Mouse (Mus musculus): Measurements from ENCODE around the gene Fryl.

Gene Fryl

DNA sequence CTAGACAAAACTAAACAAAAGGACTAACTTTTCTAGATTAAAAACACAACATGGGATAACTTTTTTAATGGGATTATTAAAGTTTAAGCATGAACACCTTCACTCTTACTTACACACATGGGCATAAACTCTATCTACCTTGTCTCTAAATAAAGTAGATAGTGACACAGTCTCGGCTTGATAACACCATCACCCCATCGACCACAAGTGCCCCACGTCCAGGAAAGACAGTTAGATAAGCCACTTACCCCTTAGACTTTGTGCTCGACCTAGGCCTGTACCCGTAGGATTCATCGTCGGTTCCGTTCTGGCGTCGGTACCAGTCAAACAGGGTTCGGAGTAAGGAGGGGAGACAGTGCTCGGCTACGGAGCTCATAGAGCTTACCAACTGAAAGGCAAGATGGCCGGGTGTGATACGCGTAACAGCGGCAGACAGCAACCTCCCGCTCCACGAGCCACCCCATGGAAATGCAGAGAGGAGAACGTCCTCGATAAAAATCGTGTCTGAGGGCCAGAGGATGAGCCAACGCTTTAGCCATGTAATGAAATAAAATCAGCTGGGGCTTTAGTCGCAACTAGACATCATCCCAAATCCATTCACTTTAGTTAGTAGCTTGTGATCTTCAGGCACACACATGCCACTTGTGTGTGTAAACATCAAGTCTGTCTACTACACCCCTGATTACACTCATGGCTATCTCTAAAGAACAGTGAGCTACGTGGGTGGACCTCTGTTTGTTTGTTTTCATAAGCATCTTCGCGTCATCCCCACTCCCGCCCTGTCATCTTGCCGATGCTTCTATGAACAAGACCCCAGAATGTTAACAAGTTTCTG, 123.2 kb downstream of the Fryl start:
- no peak for ATAC-seq (ENCODE audit: insufficient number of reproducible peaks, low FRiP score, low TSS enrichment)

DNA sequence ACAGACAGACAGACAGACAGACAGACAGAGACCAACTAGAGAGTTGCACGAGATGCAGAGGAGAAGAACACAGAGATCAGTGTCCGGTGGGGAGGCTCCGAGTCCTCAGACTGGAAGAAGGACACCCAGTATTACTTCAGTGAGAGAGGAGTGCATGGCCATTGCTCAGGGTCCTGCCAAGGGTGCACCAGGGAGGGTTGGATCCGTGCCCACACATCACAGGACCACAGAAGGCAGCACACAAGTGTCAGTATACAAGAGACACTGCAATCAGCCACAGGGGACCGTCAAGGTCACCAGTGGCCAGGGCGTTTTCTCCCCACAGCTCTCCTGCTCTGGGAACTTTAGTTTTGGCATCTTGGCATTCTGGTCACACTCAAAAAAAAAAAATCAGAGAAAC, 125.4 kb downstream of the Fryl start:
- no peak for ATAC-seq (ENCODE audit: insufficient number of reproducible peaks, low FRiP score, low TSS enrichment)

DNA sequence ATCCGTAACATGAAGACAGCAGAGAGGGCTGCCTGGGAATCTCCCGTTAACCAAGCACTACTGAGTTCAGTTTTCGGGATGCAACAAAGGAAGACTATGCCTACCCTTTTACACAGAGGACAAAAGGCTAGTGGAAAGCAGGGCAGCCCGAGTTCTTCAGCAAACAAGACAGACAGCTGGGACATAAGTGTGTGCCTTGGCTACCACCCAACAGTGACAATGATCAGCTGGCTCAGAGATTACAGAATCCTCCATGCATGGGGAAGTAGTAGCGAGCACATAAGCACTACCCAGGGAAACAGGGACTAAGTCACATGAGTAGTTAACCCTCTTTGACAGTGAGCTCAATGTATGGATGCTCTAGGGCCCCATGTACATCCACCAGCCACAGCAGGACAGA, 126.5 kb downstream of the Fryl start:
- no peak for ATAC-seq (ENCODE audit: insufficient number of reproducible peaks, low FRiP score, low TSS enrichment)

DNA sequence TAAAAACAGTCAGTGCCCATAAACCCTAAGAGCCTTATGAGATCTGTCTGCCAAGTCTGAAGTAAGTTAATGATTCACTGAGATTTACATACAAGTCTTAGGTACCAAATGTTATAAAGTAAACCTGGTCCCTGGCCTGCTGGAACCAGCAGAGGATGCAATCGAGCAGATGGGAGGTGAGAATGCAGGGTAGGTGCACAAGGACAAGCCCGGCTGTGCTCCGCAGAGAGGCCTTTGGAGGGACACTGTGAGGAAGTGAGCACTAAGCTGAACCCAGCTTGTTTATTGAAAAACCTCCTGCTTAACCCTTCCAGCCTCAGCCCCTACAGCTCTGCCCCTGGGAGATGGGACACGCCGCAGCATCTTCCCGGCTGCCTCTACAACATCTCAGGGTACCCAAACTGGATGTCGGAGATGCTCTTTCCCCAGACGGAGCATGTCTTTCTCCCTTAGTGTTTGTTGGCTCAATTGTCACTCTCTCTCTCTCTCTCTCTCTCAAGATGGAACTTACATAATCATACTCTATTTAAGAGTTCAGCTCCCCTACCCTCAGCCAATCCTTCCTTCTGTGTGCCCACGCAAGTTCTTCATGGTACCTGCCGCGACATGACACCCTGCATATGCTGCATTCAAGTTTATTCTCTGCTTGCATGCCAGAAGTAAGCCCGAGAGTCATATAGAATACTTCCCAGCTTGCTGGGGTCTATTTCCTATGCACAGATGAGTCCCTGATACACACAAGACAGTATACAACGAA, 136.3 kb downstream of the Fryl start:
- no peak for ATAC-seq (ENCODE audit: insufficient number of reproducible peaks, low FRiP score, low TSS enrichment)

DNA sequence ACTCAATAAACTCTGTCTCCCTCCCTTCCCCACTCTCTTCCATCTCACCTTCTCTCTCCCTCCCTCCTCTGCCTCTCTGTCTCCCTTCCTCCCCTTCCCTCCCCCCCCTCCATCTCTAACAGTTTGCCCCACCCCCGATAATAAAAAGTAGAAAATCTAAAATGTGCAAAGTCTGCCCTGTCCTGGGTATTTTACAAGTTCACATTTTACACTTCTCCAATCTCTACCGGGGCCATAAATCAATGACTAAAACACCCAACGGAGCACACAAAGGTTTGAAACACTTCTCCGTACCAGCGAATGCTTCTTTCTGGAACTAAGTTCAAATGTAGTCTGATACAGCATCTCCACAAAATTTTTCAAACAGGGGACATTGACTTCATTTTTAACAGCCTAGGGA, 136.9 kb downstream of the Fryl start:
- no peak for ATAC-seq (ENCODE audit: insufficient number of reproducible peaks, low FRiP score, low TSS enrichment)

DNA sequence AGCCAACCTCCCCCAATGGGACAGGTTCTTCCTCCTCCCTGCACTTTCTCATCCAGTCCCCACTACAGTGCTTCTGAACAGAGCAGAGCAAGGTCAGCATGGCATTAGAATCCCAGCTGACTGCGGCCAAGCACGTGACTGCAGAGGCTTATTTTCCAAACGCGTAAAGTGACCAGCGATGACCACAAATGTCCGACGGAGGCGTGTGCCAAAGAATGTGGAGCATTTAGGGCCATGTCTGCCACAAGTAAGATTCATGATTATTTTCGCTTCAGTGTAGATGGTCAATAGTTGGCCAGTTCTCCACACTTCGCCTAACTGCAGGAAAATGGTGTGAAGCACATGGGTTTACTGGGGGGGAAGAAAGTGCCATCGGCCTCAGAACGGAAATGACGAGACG, 137.6 kb downstream of the Fryl start:
- ATAC-seq (ENCODE audit: insufficient number of reproducible peaks, low FRiP score, low TSS enrichment) = no peak

DNA sequence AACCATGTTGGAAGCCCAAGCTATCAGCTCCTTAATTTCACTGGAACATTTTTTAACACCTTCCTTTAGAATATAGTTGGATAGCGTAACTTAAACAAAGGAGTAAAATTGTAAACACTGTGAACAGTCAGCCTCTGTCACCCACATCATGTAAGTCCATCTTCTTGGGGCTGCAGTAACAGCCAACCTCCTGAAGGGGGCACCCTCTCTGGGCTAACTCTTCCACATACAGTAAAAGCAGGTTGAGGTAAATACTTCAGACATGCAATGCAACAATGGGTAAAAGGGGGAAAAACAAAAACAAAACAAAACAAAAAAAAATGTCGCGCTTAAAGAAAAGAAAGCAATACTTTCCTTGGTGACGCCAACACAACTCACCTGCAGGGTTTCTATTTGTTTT, 141.5 kb downstream of the Fryl start:
- no peak for ATAC-seq (ENCODE audit: insufficient number of reproducible peaks, low FRiP score, low TSS enrichment)

DNA sequence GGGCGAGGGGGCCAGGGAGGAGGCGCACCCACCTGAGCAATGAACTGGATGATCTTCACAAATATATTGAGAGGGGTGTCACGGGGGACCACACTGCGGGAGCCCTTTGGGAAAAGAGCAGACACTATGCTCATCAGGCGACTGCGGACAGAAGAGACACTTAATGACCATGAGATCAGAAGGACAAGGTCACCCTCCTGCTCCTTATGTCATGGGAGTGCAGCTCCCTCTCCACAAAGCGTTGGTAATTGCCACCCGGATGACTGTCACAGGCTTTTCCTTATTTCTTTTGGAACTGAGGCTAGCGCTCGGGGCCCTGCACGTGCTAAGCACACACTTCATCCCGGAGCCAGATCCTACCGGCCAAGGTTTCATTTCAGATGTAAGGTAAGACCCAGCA, 144.1 kb downstream of the Fryl start:
- no peak for ATAC-seq (ENCODE audit: insufficient number of reproducible peaks, low FRiP score, low TSS enrichment)

DNA sequence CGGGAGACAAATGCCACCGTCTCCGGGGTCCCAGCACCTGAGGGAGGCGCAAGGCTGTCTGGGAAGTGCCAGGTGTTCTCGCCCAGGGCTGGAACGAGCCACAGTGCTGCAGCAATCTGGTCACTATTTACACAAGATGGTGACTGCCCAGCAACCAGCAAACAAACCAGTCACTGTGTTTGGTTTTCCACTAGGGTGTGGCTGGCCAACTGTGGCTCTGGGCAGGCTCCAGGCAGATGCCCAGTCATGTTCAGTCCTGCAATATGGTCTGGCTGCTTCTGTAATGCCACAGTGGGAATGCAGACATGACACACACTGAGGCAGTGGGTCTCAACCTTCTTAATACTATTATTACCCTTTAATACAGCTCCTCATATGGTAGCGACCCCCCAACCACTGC, 152.8 kb downstream of the Fryl start:
- ATAC-seq (ENCODE audit: insufficient number of reproducible peaks, low FRiP score, low TSS enrichment) = no peak

DNA sequence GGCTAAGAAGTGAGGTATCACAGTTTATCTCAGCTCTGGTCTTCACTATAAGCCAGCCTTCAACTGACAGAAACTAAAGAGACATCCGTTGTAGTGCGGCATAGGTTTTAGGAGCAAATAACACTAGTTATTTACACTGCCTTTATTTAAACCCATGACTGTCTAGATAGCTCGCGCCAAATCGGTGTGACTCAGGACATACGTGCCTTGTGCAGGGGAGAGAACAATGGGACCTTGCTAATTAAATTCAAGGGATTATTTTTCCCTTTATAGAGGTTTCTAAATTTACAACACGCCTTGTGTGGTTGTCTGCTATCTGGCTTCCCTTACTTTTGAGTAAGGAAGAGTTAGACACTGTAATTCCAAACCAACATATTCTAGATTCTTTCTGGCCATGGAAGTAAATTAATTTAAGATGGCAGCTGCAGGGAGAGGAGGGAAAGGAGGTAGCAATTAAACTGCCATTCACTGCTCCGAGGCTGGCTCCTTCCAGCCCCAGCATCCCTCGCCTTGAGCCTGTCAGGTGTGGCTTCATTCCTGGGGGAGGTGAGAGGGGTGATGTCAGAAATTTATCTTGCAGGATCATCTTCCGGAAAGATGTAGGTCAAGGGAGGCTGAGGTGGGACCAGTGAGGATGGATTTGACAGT, 154.0 kb downstream of the Fryl start:
- no peak for ATAC-seq (ENCODE audit: insufficient number of reproducible peaks, low FRiP score, low TSS enrichment)

DNA sequence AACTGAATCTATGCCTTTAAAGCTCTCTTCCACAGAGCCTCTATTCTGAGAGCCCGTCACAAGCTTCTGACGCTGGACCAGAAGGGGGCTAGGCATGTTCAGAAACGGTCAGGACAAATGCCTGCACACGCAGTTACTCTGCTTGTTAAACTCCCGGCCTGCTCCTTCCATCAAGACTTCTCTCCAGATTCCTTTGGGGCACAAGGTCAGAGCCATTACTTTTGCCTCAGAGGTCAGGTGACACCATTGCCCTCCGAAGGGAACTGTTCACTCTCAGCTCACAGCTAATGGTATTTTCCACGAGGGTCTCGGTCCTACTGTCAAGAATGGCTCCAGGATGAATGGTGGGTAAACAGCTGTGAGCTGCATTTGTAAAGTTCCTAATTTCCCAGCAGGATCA, 164.2 kb downstream of the Fryl start:
- no peak for ATAC-seq (ENCODE audit: insufficient number of reproducible peaks, low FRiP score, low TSS enrichment)

DNA sequence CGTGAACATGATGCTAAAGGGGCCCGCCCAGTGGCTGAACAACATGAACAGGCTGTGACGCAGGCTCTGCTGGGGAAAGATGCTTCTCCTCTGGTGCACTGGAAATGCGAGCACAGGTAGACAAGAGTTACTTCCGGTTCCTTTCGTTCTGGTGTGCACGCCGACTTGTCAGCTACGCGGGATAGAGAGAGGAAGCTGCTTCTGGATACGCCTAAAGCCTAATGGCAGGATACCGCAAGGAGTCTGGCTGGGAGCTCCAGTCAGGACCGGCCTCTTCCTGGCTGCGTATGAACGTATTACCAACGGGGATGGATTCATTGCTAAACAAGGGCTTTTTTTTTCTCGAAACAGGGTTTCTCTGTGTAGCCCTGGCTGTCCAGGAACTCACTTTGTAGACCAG, 167.3 kb downstream of the Fryl start:
- no peak for ATAC-seq (ENCODE audit: insufficient number of reproducible peaks, low FRiP score, low TSS enrichment)

DNA sequence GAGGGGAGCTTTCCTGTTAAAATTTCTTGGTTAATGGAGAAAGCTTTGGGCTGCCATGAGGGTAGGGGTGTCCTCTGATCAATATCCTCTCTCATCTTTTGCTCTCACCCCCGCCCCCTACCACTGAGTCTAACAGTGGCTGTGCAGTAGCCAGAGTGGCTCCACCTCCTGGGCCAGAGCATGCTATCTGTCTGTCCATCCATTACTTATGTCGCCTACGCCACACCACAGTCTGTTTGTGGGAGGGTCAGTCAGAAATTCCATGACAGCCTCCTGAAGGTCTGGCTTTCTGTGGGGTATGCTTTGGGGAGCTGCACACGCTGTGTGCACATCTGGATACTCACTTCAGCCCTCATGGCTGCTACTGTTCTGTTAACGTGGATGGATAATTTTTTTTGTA, 174.9 kb downstream of the Fryl start:
- no peak for ATAC-seq (ENCODE audit: insufficient number of reproducible peaks, low FRiP score, low TSS enrichment)

DNA sequence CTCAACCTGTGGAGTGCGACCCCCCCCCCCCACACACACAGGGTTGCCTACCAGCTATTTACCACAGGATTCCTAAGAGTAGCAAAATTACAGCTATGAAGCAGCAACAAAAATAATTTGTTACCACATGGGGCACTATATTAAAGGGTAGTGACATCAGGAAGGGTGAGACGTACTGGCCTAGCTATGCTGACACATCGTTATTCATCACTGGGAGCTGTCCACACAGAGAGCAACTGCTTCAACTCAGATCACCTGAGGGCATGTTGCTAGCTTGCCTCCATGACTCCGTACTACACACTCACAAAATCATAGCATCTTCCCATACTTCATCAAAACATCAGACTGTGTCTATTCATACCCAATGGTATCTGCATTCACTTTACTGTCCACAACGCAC, 176.6 kb downstream of the Fryl start:
- ATAC-seq (ENCODE audit: insufficient number of reproducible peaks, low FRiP score, low TSS enrichment) = no peak

DNA sequence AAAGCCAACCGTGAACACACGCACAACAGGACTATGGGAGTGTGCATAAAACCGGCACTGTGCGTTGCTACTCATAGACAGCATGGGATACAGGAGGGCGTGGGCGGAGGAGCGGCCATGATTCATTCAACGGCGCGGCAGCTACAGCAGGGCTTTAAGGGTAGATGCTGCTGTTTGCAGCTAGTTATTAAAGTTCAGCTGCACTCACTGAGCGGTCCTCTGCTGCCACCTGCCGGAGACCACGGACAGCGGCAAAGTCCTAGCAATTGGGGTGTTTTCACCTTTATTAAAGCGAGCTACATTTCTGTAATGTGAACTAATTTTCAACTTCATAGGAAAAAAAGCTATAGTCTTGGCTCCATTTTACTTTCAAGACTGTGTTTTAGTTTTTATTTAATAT, 185.1 kb downstream of the Fryl start:
- ATAC-seq (ENCODE audit: insufficient number of reproducible peaks, low FRiP score, low TSS enrichment) = peak; percentile 64

DNA sequence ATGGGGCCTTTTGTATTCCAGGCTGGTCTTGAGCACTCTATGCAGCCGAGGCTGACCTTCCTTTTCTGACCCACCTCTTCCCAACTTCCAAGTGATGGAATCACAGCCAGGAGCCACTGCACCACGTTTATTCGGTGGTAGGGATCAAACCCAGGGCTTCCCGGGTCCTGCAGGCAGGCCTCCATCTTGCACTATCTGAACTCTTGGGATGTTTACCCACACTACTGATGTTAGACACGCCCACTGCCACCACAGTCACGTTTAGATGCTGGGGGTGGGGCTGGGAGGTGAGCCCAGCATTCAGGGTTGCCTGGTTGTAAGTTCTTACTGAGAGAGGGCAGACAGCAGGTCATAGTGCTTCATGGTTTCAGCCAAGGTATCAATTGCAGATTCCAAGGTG, 189.5 kb downstream of the Fryl start:
- no peak for ATAC-seq (ENCODE audit: insufficient number of reproducible peaks, low FRiP score, low TSS enrichment)

DNA sequence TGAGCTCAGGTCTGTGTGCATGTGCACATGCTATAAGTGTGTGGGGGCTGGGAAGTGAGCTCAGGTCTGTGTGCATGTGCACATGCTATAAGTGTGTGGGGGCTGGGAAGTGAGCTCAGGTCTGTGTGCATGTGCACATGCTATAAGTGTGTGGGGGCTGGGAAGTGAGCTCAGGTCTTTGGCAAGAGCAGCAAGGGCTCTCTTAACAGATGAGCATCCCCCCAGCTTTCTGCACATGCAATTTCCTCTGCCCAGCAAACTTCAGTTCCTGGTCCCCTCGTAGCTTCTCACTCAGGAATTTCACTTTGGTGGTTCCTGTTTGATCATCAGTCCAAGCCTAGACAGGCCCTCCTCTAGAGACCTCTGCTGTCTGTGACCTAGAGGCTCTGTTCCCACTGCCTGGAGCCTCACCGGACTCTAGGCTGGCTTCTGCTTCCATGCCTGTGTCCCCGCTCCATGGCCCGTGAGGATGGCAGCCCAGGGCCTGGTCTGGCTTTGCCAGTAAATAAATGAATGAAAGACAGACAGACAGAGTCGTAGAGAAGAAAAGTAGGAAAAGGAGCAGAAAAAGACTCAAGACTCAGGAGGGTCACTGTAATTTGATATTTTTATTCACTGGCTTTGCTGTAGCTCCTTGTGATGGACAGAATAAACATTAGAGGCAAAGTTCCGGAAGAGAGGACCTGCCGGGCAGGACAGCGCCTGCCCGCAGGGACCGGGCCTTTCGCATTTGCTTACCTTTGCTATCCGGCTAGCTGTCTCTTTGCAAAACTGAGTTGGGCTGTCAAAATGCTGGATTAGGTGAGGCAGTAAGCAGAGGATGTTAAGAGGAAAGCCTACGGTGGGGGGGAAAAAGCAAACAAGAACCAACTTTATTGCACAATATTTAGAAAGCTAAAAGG, 192.4 kb downstream of the Fryl start:
- ATAC-seq (ENCODE audit: insufficient number of reproducible peaks, low FRiP score, low TSS enrichment) = no peak

DNA sequence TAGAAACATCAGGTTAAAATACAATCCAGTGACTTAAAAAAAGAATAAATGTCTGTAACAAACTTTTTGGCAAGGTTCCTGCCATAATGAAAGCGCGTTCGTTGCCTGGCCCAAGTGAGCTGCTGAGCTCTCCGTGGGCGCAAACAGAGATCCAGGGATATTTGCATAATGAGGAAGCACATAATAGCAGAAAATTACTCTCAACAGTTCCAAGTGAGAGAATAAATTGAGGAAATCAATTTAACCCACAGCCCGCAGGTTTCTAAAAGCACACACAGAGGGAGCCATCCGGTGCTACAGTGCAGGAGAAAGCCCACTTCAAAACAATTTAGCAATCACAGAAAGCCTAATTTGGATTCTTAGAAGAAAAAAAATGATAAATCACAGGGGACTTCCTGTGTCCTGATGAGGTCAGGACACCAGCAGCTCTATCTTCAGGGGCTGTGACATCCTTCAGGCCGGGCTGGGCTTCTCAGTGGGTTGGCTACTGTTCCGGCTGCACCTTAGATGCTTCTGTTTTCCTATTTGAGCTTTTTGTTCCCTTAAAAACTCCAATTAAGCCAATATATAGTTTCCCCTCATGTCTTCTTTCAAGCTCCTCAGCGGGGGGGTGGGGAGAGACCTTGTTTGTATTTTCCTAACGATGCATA, 194.8 kb downstream of the Fryl start:
- no peak for ATAC-seq (ENCODE audit: insufficient number of reproducible peaks, low FRiP score, low TSS enrichment)

DNA sequence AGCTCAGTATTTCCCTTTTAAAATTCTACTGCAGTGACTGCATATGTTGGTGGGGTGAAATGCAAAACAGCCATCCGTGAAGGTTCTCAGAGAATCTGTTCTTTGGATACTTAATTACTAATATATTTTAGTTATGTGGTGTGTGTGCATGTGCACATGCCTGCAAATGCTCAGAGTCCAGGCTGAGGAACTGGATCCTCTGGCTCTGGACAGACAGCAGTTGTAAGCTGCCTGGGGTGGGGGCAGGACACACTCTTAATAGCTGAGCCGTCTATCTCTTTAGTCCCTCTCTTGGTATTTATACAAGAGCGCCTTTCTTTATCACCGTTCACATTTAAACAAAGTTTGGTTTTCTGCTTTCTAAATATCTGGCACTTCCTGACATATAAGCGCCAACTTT, 199.5 kb downstream of the Fryl start:
- ATAC-seq (ENCODE audit: insufficient number of reproducible peaks, low FRiP score, low TSS enrichment) = no peak

DNA sequence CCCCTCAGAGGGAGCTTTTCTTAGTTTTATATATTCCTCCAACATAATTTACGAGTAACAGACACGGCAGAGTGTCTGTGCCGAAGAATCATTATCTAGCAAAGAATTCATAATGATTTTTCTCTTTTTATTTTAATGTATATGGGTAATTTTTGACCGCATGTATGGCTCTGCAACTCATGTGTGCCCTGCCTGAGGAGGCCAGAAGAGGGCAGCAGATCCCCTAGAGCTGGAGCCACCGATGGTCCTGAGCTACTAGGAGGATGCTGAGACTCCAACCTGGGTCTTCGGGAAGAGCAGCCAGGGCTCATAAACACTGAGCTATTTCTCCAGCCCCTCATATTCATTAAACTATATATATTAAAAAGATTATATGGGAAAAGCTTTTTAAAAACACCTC, 200.0 kb downstream of the Fryl start:
- no peak for ATAC-seq (ENCODE audit: insufficient number of reproducible peaks, low FRiP score, low TSS enrichment)

Data from cerebellum, adult (tissue).